Mouse (Mus musculus): Measurements from ENCODE around the gene Zfpm1. TPM values are rescaled to one million over a fixed set of nuclear protein-coding genes. Genes with fewer than 3 reads are reported as not detected.
"Not testable (repeated sequence)": the region's sequence is repeated elsewhere in the genome, so short reads cannot be mapped to it uniquely, and the experiment has no call there.

The Zfpm1 gene
- polyA plus RNA-seq, 1 experiment = 73.3 TPM

DNA sequence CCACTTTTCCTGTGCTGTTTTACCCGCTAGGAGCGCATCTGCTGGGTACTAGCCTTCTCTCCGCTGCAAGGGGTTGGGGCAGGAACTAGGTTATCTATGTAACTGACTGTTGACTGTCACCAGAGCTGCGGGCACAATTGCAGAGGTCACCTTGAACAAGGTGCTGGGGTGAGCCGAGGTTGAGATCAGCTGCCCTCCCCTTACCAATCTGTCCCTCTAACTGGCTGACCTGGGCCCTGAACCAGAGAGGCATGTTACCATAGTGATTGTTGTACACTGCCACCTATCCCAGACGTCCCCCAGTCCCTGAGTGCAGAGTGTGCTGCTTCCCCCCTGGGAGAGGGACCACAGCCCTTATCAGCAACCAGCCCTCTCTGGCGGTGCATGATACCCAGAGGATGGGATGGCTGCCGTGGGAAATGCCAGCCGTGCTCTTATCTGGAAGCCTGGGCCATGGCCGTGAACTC is 39.5 kb downstream of the Zfpm1 start:
- H3K36me3 ChIP-seq (ENCODE audit: control insufficient read depth, insufficient read depth, low read length) = no peaks in the 10 kb centered on the region; the same call in 1 of the 2 replicates
- 80% methylated on average over 10 of the region's 10 CpGs for WGBS
- no peak overlapping the region for H3K4me3 ChIP-seq (ENCODE audit: extremely low read depth, insufficient read depth, insufficient read length)
- TF ChIP-seq CTCF (IDR thresholded peaks at IDR 0.05; ENCODE audit: extremely low read depth, insufficient read depth, insufficient read length, insufficient replicate concordance) = no peak
- no peak for TF ChIP-seq POLR2A (IDR thresholded peaks at IDR 0.05; ENCODE audit: low read depth, low read length)
- peaks cover 10% of the 10 kb centered on the region; the same call in 1 of the 2 replicates for H3K4me1 ChIP-seq (ENCODE audit: control insufficient read depth, insufficient read depth, insufficient read length)
- no peaks in the 10 kb centered on the region for H3K27me3 ChIP-seq (ENCODE audit: control insufficient read depth, insufficient read depth, low read length)
- H3K27ac ChIP-seq (ENCODE audit: insufficient read depth, low read length) = peak overlapping the region; percentile 30; the same call in 1 of the 2 replicates
- DNase-seq (ENCODE audit: low read depth in 1 of 2, low spot score in 2 of 2) = no peak

GRCm38 (mm10) chr8:122322126-122322525 is 40.2 kb downstream of the Zfpm1 start:
- Histone ChIP-seq H3K27ac (ENCODE audit: insufficient read depth, low read length) (peak overlapping the region; percentile 48; the same call in 1 of the 2 replicates), H3K36me3 (ENCODE audit: control insufficient read depth, insufficient read depth, low read length) (no peaks in the 10 kb centered on the region; the same call in 1 of the 2 replicates), H3K4me3 (ENCODE audit: extremely low read depth, insufficient read depth, insufficient read length) (no peak overlapping the region), H3K4me1 (ENCODE audit: control insufficient read depth, insufficient read depth, insufficient read length) (peaks cover 10% of the 10 kb centered on the region; the same call in 1 of the 2 replicates), H3K27me3 (ENCODE audit: control insufficient read depth, insufficient read depth, low read length) (no peaks in the 10 kb centered on the region)
- WGBS = 80% methylated on average over 7 of the region's 7 CpGs
- no peak for TF ChIP-seq POLR2A (IDR thresholded peaks at IDR 0.05; ENCODE audit: low read depth, low read length)
- no peak for TF ChIP-seq CTCF (IDR thresholded peaks at IDR 0.05; ENCODE audit: extremely low read depth, insufficient read depth, insufficient read length, insufficient replicate concordance)
- DNase-seq (ENCODE audit: low read depth in 1 of 2, low spot score in 2 of 2) = no peak

DNA sequence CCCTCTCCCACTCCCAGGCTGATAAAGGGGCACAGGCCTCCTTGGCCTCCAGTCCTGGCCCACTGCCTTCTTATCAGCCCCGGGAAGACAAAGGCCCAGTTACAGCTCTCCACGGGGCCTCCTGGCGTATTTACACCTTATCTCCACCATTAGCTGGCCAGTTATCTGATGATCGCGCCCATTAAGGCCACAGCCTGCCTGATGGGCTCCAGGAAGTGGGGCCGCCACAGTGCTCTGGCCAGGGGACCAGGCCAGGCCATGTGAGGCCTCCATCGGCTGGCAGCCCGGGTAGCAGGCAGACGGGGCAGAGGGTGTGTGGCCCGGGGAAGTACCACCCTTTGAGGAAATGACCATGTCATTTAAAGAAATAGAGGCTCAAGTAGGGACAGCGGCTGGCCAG is 40.9 kb downstream of the Zfpm1 start:
- WGBS = 74% methylated on average over 11 of the region's 11 CpGs
- Histone ChIP-seq H3K4me3 (ENCODE audit: extremely low read depth, insufficient read depth, insufficient read length) (no peak overlapping the region), H3K27me3 (ENCODE audit: control insufficient read depth, insufficient read depth, low read length) (no peaks in the 10 kb centered on the region), H3K4me1 (ENCODE audit: control insufficient read depth, insufficient read depth, insufficient read length) (peaks cover 10% of the 10 kb centered on the region; the same call in 1 of the 2 replicates), H3K36me3 (ENCODE audit: control insufficient read depth, insufficient read depth, low read length) (no peaks in the 10 kb centered on the region; the same call in 1 of the 2 replicates), H3K27ac (ENCODE audit: insufficient read depth, low read length) (peak overlapping the region; percentile 48; the same call in 1 of the 2 replicates)
- DNase-seq (ENCODE audit: low read depth in 1 of 2, low spot score in 2 of 2) = no peak
- TF ChIP-seq POLR2A (IDR thresholded peaks at IDR 0.05; ENCODE audit: low read depth, low read length) (no peak), CTCF (IDR thresholded peaks at IDR 0.05; ENCODE audit: extremely low read depth, insufficient read depth, insufficient read length, insufficient replicate concordance) (no peak)

DNA sequence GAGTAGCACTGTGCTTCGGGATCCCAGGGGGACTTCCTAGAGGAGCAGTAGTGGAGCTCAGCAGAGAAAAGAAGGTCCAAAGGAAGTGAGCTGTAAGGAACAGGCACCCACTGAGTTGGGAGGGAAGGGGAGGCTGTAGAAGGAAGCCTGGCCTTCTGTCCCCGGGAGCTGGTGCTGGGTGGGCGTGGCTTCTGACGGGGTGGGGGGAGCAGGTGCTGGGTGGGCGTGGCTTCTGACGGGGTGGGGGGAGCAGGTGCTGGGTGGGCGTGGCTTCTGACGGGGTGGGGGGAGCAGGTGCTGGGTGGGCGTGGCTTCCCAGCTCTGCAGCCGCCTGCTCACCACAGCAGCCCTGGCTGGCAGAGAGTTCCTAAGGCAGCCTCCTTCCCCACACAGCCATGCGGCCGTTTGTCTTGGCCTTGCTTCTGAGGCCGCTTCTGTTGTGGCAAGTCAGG is 42.0 kb downstream of the Zfpm1 start:
- WGBS = 23% methylated on average over 13 of the region's 13 CpGs
- peak overlapping the region; percentile 19; the same call in 1 of the 2 replicates for H3K27ac ChIP-seq (ENCODE audit: insufficient read depth, low read length)
- H3K36me3 ChIP-seq (ENCODE audit: control insufficient read depth, insufficient read depth, low read length); H3K4me3 ChIP-seq (ENCODE audit: extremely low read depth, insufficient read depth, insufficient read length); H3K27me3 ChIP-seq (ENCODE audit: control insufficient read depth, insufficient read depth, low read length); DNase-seq (ENCODE audit: low read depth in 1 of 2, low spot score in 2 of 2); H3K4me1 ChIP-seq (ENCODE audit: control insufficient read depth, insufficient read depth, insufficient read length): not testable (repeated sequence)

- H3K27me3 ChIP-seq (ENCODE audit: control insufficient read depth, insufficient read depth, low read length) = no peaks in the 10 kb centered on the region
- no peak overlapping the region for H3K27ac ChIP-seq (ENCODE audit: insufficient read depth, low read length)
- no peaks in the 10 kb centered on the region; the same call in 1 of the 2 replicates for H3K36me3 ChIP-seq (ENCODE audit: control insufficient read depth, insufficient read depth, low read length)
- no peak for DNase-seq (ENCODE audit: low read depth in 1 of 2, low spot score in 2 of 2)
- 0 out of 2 replicates have a peak, but pooled peaks cover 5% of the 10 kb centered on the region for H3K4me1 ChIP-seq (ENCODE audit: control insufficient read depth, insufficient read depth, insufficient read length)
- WGBS = 86% methylated on average over 2 of the region's 2 CpGs
- TF ChIP-seq POLR2A (IDR thresholded peaks at IDR 0.05; ENCODE audit: low read depth, low read length) (no peak), CTCF (IDR thresholded peaks at IDR 0.05; ENCODE audit: extremely low read depth, insufficient read depth, insufficient read length, insufficient replicate concordance) (no peak)
- H3K4me3 ChIP-seq (ENCODE audit: extremely low read depth, insufficient read depth, insufficient read length) = no peak overlapping the region
Measured at GRCm38 (mm10) chr8:122325196-122325595, 43.3 kb downstream of the Zfpm1 start.

- H3K27me3 ChIP-seq (ENCODE audit: control insufficient read depth, insufficient read depth, low read length) = no peaks in the 10 kb centered on the region
- H3K27ac ChIP-seq (ENCODE audit: insufficient read depth, low read length) = no peak overlapping the region
- no peak for TF ChIP-seq POLR2A (IDR thresholded peaks at IDR 0.05; ENCODE audit: low read depth, low read length)
- no peak for TF ChIP-seq CTCF (IDR thresholded peaks at IDR 0.05; ENCODE audit: extremely low read depth, insufficient read depth, insufficient read length, insufficient replicate concordance)
- peaks cover 5% of the 10 kb centered on the region; the same call in 1 of the 2 replicates for H3K4me1 ChIP-seq (ENCODE audit: control insufficient read depth, insufficient read depth, insufficient read length)
- no peak overlapping the region for H3K4me3 ChIP-seq (ENCODE audit: extremely low read depth, insufficient read depth, insufficient read length)
- 81% methylated on average over 14 of the region's 14 CpGs for WGBS
- no peaks in the 10 kb centered on the region; the same call in 1 of the 2 replicates for H3K36me3 ChIP-seq (ENCODE audit: control insufficient read depth, insufficient read depth, low read length)
- DNase-seq (ENCODE audit: low read depth in 1 of 2, low spot score in 2 of 2) = no peak
Measured at GRCm38 (mm10) chr8:122326114-122326542, 44.2 kb downstream of the Zfpm1 start.

- Histone ChIP-seq H3K4me3 (ENCODE audit: extremely low read depth, insufficient read depth, insufficient read length) (no peak overlapping the region), H3K27me3 (ENCODE audit: control insufficient read depth, insufficient read depth, low read length) (no peaks in the 10 kb centered on the region), H3K27ac (ENCODE audit: insufficient read depth, low read length) (no peak overlapping the region; the same call in 1 of the 2 replicates), H3K4me1 (ENCODE audit: control insufficient read depth, insufficient read depth, insufficient read length) (no peaks in the 10 kb centered on the region; the same call in 1 of the 2 replicates), H3K36me3 (ENCODE audit: control insufficient read depth, insufficient read depth, low read length) (peaks cover 3% of the 10 kb centered on the region)
- 85% methylated on average over 8 of the region's 8 CpGs for WGBS
- no peak for DNase-seq (ENCODE audit: low read depth in 1 of 2, low spot score in 2 of 2)
- no peak for TF ChIP-seq POLR2A (IDR thresholded peaks at IDR 0.05; ENCODE audit: low read depth, low read length)
- no peak for TF ChIP-seq CTCF (IDR thresholded peaks at IDR 0.05; ENCODE audit: extremely low read depth, insufficient read depth, insufficient read length, insufficient replicate concordance)
Measured at GRCm38 (mm10) chr8:122329072-122329471, 47.1 kb downstream of the Zfpm1 start.
